Mouse (Mus musculus) G1E (cell line): ENCODE results near the gene Fam78a.

Experiments
- CTCF ChIP-seq: IDR thresholded peaks from 2 replicates; pipeline ENCODE4 v1.5.1; 2012; ENCODE audit warnings: low read depth, low read length, inconsistent platforms, mixed read lengths
- POLR2AphosphoS5 ChIP-seq: IDR thresholded peaks from 2 replicates; pipeline ENCODE4 v1.6.1; 2012; ENCODE audit warnings: low read depth, low read length, inconsistent platforms; ENCODE audit not compliant: insufficient replicate concordance

GRCm38 (mm10) chr2:32029636-32030035 lies 55.0 kb downstream of the Fam78a start:
- no peak for TF ChIP-seq CTCF
- TF ChIP-seq POLR2AphosphoS5, result no peak
